Mouse (Mus musculus) neutrophil, adult 65 days (primary cell): ENCODE measurements around the gene Tnpo3. TPM values are rescaled to one million over a fixed set of nuclear protein-coding genes. Genes with fewer than 3 reads are reported as not detected.

Experiments used
- total RNA-seq: library from RNA; stranded (reverse); gene quantifications from 2 replicates; pipeline ENCODE4 v1.2.4, GENCODE M21; 2023

Gene Tnpo3
- 56.1 and 89.3 TPM in 2 replicates for total RNA-seq

DNA sequence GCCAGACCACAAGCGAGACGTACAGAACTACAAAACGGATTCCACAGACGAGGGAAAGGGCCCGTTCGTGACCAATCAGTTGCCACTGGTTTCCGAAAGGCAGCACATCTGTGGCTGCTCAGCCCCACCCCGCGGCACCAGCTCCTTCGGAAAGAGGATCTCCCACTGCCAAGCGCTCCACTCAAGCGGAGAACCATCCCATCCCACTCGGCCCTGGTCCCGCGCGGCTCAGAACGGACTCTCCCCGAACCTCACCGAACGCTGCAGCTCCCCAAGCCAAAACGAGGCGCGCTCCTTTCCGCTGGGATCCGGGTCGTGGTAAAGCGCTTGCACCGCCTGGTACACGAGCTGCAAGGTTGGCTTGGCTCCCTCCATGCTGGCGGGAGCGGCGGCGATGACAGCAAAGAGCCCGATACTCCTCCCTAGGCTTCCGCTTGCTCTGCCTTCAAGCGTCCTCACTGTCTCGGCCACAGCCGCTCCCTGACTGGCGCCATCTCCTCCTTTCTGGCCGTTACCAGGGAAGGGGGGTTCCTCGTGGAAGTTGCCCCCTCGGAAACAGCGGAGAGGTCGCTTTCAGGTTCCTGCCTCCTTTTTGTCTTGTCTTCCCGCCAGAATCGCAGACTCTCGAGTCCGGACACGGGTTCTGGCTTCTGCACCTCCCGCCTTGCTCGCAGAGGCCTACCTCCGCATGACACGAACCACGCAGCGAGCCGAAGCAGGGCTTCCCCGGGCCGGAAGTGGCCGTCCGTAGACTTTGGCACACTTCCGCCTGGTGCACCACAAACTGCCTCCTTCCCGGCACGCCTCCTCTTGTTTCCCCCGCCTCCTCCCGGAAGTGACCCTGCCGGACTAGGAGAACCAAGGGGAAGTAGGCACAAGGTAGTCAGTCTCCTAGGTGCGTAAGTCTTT is at the start of gene Tnpo3:
Gene Tnpo3 (minus strand): TSS at position 777 of the 909 bp plus-strand sequence.

DNA sequence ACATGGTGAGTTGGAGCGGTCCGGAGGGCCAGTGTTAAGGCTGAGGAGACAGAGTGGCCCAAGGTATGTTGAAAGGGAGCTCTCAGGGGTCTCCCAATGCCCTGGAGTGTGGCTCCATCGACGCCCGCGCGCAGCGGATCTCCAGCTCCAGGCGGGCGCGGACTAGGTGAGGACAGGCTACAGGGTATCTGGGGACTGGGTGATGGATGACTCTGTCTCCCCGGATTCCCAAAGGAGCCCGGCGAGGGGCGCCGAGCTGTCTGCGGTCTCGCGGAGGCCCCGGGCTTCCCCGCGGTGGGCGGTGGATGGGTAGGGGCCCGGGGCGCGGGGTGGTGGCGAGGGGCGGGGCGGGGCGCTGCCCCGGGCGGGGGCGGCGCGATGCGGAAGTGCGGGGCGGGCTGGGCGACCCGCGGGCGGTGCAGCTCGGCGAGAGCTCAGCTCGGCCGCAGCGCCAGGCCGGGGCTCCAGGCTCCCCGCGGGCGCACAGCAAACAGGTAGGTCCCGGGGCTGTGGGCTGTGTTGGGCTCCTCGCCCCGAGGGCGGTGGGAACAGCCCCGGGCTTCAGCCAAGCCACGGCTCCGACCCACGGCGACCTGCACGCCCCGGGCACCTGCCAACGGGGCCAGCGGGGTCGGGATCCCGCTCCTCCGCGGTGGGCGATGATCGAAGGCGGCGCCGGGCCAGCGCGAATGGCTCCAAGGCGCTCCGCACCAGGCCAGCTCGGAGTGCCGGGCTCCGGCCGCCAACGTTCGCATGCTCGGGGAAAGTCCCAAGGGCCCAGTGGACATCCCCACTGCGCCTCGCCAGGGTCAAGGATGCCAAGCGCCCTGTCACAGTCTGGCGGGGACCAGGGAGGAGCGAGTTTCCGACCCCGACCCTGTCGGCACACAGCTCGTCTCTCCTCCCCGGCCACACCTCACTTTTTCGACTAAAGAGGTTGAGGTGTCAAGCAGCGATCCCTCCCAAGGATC is 83.1 kb downstream of the Tnpo3 start, which contains the start of gene Irf5:
Gene Irf5 (plus strand): TSS at position 345 of the 971 bp plus-strand sequence.

GRCm38 (mm10) chr6:29507447-29508309 is 102.0 kb downstream of the Tnpo3 start, which contains the start of gene Kcp:
Kcp (minus strand) TSS chr6:29507952.

Other genes with a start within 250 kb of the Tnpo3 start
- not detected in 2 replicates for gene Opn1sw, start 221.4 kb downstream of the Tnpo3 start, total RNA-seq
- not detected in 2 replicates for gene Ccdc136, start 213.6 kb downstream of the Tnpo3 start, total RNA-seq
- not detected in 2 replicates for gene Flnc, start 176.6 kb downstream of the Tnpo3 start, total RNA-seq
- 138 and 155 TPM in 2 replicates for gene Atp6v1f, start 142.2 kb downstream of the Tnpo3 start, total RNA-seq
- 2.5 TPM in 2 replicates for gene Atp6v1fnb, start 138.4 kb downstream of the Tnpo3 start, total RNA-seq
- not detected in 2 replicates for gene Kcp, start 101.9 kb downstream of the Tnpo3 start, total RNA-seq
- 91.2 and 107 TPM in 2 replicates for gene Irf5, start 83.3 kb downstream of the Tnpo3 start, total RNA-seq
- 1.5 and 2.7 TPM in 2 replicates for gene Tspan33, start 84.3 kb upstream of the Tnpo3 start, total RNA-seq
- gene Smo, start 125.6 kb upstream of the Tnpo3 start, total RNA-seq: 0.52 and 1.3 TPM in 2 replicates
- gene Ahcyl2, start 158.1 kb upstream of the Tnpo3 start, total RNA-seq: 23.9 and 33.9 TPM in 2 replicates